In the genomic region with DNA sequence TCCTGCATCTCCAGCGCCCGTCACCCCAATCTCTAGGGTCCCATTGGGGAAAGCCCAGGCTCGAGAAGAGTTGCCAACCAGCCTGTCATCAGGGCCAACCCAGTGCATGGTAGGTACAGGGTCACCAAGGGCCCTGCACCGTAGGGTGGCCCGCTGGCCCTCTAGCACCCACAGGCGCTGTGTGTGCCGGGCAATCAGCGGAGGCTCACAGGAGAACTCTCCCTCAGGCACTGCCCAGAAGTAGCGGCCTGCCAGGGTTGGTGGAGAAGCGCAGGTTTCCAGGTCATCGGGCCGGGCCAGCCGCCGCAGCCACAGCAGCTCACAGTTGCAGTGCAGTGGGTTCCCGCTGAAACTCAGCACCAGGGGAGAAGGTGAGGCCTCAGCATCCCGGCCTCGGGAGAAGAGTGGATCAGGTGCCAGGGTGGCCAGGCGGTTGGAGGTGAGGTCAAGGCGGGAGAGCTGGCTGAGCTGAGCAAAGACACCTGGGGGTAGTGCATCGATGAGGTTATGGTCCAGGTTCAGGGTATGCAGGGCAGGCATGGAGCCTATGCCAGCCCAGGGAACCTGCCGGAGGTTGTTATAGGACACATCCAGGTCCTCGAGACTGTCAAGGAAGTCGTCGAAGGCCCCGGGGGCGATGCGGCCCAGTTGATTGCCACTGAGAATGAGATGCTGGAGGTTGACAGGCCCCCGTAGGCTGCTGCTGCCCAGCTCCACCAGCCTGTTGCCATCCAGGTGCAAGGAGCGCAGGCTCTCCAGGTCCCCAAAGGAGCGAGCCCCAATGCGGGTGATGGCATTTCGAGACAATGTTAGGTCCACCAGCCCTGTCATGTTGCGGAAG, we compare ENCODE assay signal across 8 mouse cellular contexts. TPM values are rescaled to one million over a fixed set of nuclear protein-coding genes. Genes with fewer than 3 reads are reported as not detected.
DNase-seq lines count a peak whose midpoint lies in the region; ATAC-seq and TF ChIP-seq lines count a peak whose summit lies in the region.

No protein-coding gene starts in this region.

- WGBS in lung, embryonic 16.5 days, result 81% methylated on average over 33 of the region's 33 CpGs
- 89% methylated on average over 33 of the region's 33 CpGs for WGBS in intestine, embryonic 14.5 days
- WGBS in small intestine, adult 2 months, result 91% methylated on average over 33 of the region's 33 CpGs

- peak overlapping the region; percentile 90 for H3K4me3 ChIP-seq in lung, embryonic 16.5 days (ENCODE audit: low read length)
- H3K4me3 ChIP-seq in intestine, embryonic 14.5 days (ENCODE audit: low read depth, low read length), result peak overlapping the region; percentile 83
- peak overlapping the region; percentile 80; the same call in 1 of the 2 replicates for H3K4me3 ChIP-seq in small intestine, adult 2 months (ENCODE audit: low read depth, low read length)

- no peaks in the 10 kb centered on the region for H3K9me3 ChIP-seq in lung, embryonic 16.5 days (ENCODE audit: control insufficient read depth, low read length)
- no peaks in the 10 kb centered on the region for H3K9me3 ChIP-seq in intestine, embryonic 14.5 days (ENCODE audit: control insufficient read depth, low read length)

- peak overlapping the region; percentile 86 for H3K4me2 ChIP-seq in lung, embryonic 16.5 days (ENCODE audit: low read depth, low read length)
- peak overlapping the region; percentile 61 for H3K4me2 ChIP-seq in intestine, embryonic 14.5 days (ENCODE audit: low read length)

- H3K9ac ChIP-seq in lung, embryonic 16.5 days (ENCODE audit: low read length), result peak overlapping the region; percentile 95
- no peak overlapping the region for H3K9ac ChIP-seq in intestine, embryonic 14.5 days (ENCODE audit: low read length)

- ATAC-seq in lung, embryonic 16.5 days (ENCODE audit: low read depth), result no peak
- no peak for ATAC-seq in intestine, embryonic 14.5 days (replicated peaks; ENCODE audit: low FRiP score, low TSS enrichment, low read depth)

- TF ChIP-seq POLR2A in small intestine, adult 2 months (IDR thresholded peaks at IDR 0.05; ENCODE audit: low read depth, low read length), result no peak

- no peaks in the 10 kb centered on the region for H3K27me3 ChIP-seq in lung, embryonic 16.5 days (ENCODE audit: control insufficient read depth, insufficient read depth, low read depth, low read length)
- H3K27me3 ChIP-seq in intestine, embryonic 14.5 days (replicated peaks; ENCODE audit: control insufficient read depth, insufficient read depth, low read length), result no peaks in the 10 kb centered on the region
- H3K27me3 ChIP-seq in small intestine, adult 2 months (ENCODE audit: control insufficient read depth, insufficient read depth, low read length), result no peaks in the 10 kb centered on the region

- H3K27ac ChIP-seq in lung, embryonic 16.5 days (ENCODE audit: low read length), result peak overlapping the region; percentile 93; the same call in 1 of the 2 replicates
- no peak overlapping the region for H3K27ac ChIP-seq in intestine, embryonic 14.5 days (ENCODE audit: low read depth)
- H3K27ac ChIP-seq in small intestine, adult 2 months (ENCODE audit: insufficient read depth, low read depth, low read length), result no peak overlapping the region

- no peak for TF ChIP-seq CTCF in small intestine, adult 2 months (IDR thresholded peaks at IDR 0.05; ENCODE audit: extremely low read depth, insufficient read length, insufficient replicate concordance, low read depth, low read length)

- DNase-seq in frontal cortex, postnatal 10 days (ENCODE audit: low spot score in 2 of 2), result peak; percentile 25
- DNase-seq in frontal cortex, postnatal 25 days (ENCODE audit: low spot score in 2 of 2), result no peak
- DNase-seq in lung, adult 18-20 months, result no peak
- no peak for DNase-seq in intestine, embryonic 14.5 days (ENCODE audit: low spot score)
- DNase-seq in right cerebral cortex, adult 2 months (ENCODE audit: low spot score in 2 of 2), result no peak
- DNase-seq in urinary bladder, postnatal 36 days (ENCODE audit: low spot score in 2 of 2), result no peak

- peaks cover 20% of the 10 kb centered on the region for H3K4me1 ChIP-seq in lung, embryonic 16.5 days (replicated peaks; ENCODE audit: control insufficient read depth, insufficient read depth, low read length)
- peaks cover 8% of the 10 kb centered on the region for H3K4me1 ChIP-seq in intestine, embryonic 14.5 days (replicated peaks; ENCODE audit: control insufficient read depth, insufficient read depth, low read length)
- peaks cover 12% of the 10 kb centered on the region for H3K4me1 ChIP-seq in small intestine, adult 2 months (ENCODE audit: control insufficient read depth, insufficient read depth, insufficient read length, low read length)

- peaks cover 22% of the 10 kb centered on the region for H3K36me3 ChIP-seq in lung, embryonic 16.5 days (ENCODE audit: control insufficient read depth, insufficient read depth, low read length)
- peaks cover 31% of the 10 kb centered on the region for H3K36me3 ChIP-seq in intestine, embryonic 14.5 days (ENCODE audit: control insufficient read depth, insufficient read depth, low read length)
- H3K36me3 ChIP-seq in small intestine, adult 2 months (ENCODE audit: control insufficient read depth, insufficient read depth, low read length), result no peaks in the 10 kb centered on the region

RNA-seq across cellular contexts. Expression of gene Lrfn4, which starts 1.8 kb away (rescaled TPM):
- polyA plus RNA-seq in lung, embryonic 16.5 days (2015; fragmentation: Nextera tagmentation; extraction: Ambion mirVana), result 3.4 and 4.1 TPM in 2 replicates
- polyA plus RNA-seq in intestine, embryonic 14.5 days (2014; fragmentation: Nextera tagmentation; extraction: Ambion mirVana), result 8.6 and 9.3 TPM in 2 replicates
- 9.8 and 12.0 TPM in 2 replicates for polyA plus RNA-seq in small intestine, adult 2 months (2012; rRNA removed)

RNA-seq across cellular contexts. Expression of gene Rce1, which starts 11.8 kb away (rescaled TPM):
- 68.3 and 70.1 TPM in 2 replicates for polyA plus RNA-seq in lung, embryonic 16.5 days (2015; fragmentation: Nextera tagmentation; extraction: Ambion mirVana)
- polyA plus RNA-seq in intestine, embryonic 14.5 days (2014; fragmentation: Nextera tagmentation; extraction: Ambion mirVana), result 75.3 and 78.6 TPM in 2 replicates
- 55.1 and 97.5 TPM in 2 replicates for polyA plus RNA-seq in small intestine, adult 2 months (2012; rRNA removed)

Comparison
In these comparisons a context has a peak if more than half of its experiments do, and no peak if none do; other contexts are left out.
1. DNase-seq: peak in frontal cortex, postnatal 10 days (2 of 2); none in frontal cortex, postnatal 25 days (0 of 2), lung, adult 18-20 months (0 of 2), intestine, embryonic 14.5 days (single experiment), right cerebral cortex, adult 2 months (0 of 2) and urinary bladder, postnatal 36 days (0 of 2).
2. Peak in every context shown above with its lines, with median percentiles within 50 percentile points of each other: H3K4me3 ChIP-seq.